Mouse (Mus musculus) ES-Bruce4 (cell line): ENCODE data around the gene Fcamr.

ENCODE experiments used
- CTCF ChIP-seq: IDR thresholded peaks from one replicate; pipeline ENCODE4 v1.8.1; 2011; ENCODE audit warnings: low read depth, low read length
- EP300 ChIP-seq: IDR thresholded peaks from 2 replicates; pipeline ENCODE4 v1.6.1; 2011; ENCODE audit warnings: low read depth, low read length; ENCODE audit not compliant: insufficient read depth
- POLR2A ChIP-seq: IDR thresholded peaks from one replicate; pipeline ENCODE4 v1.8.1; 2011; ENCODE audit warnings: low read length; ENCODE audit not compliant: insufficient read depth

DNA sequence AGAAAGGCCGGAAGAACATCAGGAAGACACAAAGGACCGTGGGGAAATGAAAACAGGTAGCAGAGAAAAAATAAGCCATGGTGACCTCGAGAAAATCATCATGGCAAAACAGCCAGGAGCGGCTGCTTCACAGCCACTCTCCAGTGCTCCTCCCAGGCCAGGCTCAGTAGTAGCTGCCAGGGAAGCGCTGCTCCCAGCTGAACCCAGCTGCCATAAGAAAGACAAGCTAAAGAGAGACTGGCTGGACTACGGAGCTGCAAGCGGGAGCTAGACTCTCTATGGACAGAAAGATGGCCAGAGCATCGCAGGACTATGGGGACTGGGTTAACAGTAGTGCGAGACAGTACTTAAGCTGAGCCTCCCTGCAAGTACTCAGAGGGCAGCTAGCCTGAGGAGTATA lies 54.1 kb downstream of the Fcamr start:
- no peak for TF ChIP-seq CTCF
- no peak for TF ChIP-seq EP300
- no peak for TF ChIP-seq POLR2A
